Comparison of ENCODE assay signal across 8 mouse cellular contexts in the genomic region with DNA sequence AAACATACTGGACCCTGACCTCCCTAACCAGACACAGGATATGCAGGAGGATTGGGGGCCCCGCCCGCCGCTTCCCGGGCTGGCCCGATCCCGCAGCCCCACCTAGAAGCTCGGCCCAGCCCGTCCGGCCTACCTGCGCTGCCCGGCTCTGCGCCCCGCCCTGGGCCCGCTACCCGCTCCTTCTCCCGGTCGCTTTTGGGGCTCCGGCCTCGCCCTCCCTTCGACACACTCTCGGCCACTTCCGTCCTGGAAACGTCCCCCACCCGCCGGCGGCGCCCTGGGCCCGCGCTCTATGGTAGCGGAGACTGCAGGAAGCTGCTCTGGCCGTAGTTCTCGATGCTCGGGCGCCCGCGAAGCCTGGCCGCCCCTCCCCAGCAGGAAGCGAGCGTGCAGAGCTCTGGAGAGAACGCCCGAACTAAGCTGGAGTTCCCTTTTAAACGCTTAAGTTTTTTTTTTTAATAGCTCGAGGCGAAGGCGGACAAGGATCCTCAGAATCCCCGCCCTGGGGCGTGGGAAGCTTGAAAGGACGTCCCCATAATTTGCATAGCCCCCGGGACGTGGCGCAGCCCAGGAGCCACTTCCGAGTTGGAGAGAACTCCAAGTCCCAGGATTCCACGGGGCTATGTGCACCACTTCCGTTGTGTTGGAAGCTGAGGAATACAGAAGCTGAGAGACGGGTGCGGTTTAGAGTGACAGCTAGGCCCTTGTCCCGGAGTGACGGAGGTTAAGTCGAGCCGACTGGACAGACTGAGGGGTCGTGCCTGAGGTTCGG. TPM values are rescaled to one million over a fixed set of nuclear protein-coding genes. Genes with fewer than 3 reads are reported as not detected.
DNase-seq lines count a peak whose midpoint lies in the region; ATAC-seq lines count a peak whose summit lies in the region.

A gene (plus strand): TSS at position 336 of the 772 bp plus-strand sequence.
A gene (minus strand): TSS at position 695 of the 772 bp plus-strand sequence.

- H3K4me3 ChIP-seq in intestine, embryonic 14.5 days (ENCODE audit: low read depth, low read length), result peak within 1 kb of the TSS; percentile 84

- under 1% methylated on average over 61 of the region's 62 CpGs for WGBS in intestine, embryonic 14.5 days

- intact Hi-C loops in left cerebral cortex, postnatal 14 days (cut with DNase I), result loop anchor here (5.0 kb wide), 2 partner anchors 65 to 120 kb away; a partner anchor contains a TSS

- peaks cover 52% of the 10 kb centered on the region for H3K4me1 ChIP-seq in intestine, embryonic 14.5 days (replicated peaks; ENCODE audit: control insufficient read depth, insufficient read depth, low read length)

- H3K27ac ChIP-seq in intestine, embryonic 14.5 days (ENCODE audit: low read depth), result peak within 1 kb of the TSS; percentile 99

- no peaks in the 10 kb centered on the region for H3K27me3 ChIP-seq in intestine, embryonic 14.5 days (replicated peaks; ENCODE audit: control insufficient read depth, insufficient read depth, low read length)

- peak; percentile 92 for ATAC-seq in intestine, embryonic 14.5 days (replicated peaks; ENCODE audit: low FRiP score, low TSS enrichment, low read depth)

- peak within 1 kb of the TSS; percentile 75 for H3K4me2 ChIP-seq in intestine, embryonic 14.5 days (ENCODE audit: low read length)

- peak within 1 kb of the TSS; percentile 92 for H3K9ac ChIP-seq in intestine, embryonic 14.5 days (ENCODE audit: low read length)

- no peaks in the 10 kb centered on the region for H3K9me3 ChIP-seq in intestine, embryonic 14.5 days (ENCODE audit: control insufficient read depth, low read length)

- peaks cover 29% of the 10 kb centered on the region for H3K36me3 ChIP-seq in intestine, embryonic 14.5 days (ENCODE audit: control insufficient read depth, insufficient read depth, low read length)

- DNase-seq in adrenal gland, adult 18-20 months (ENCODE audit: low spot score in 2 of 2), result peak; percentile 85 to 88
- DNase-seq in embryo, embryonic 11 days, result peak; percentile 98
- DNase-seq in gastrocnemius, postnatal 25 days, result peak; percentile 93
- DNase-seq in intestine, embryonic 14.5 days (ENCODE audit: low spot score), result peak; percentile 96
- peak; percentile 95 to 96 for DNase-seq in left cerebral cortex, postnatal 14 days (ENCODE audit: low spot score in 2 of 2)
- DNase-seq in mesoderm, embryonic 11.5 days (ENCODE audit: low read depth, low spot score), result peak; percentile 95
- DNase-seq in right cerebral cortex, postnatal 36 days (ENCODE audit: low spot score in 2 of 2), result peak; percentile 96 to 97
- peak; percentile 97 for DNase-seq in yolk sac, embryonic 10.5 days (ENCODE audit: low spot score)

RNA-seq across cellular contexts. Expression of the first gene that starts in this region (rescaled TPM):
- 100 to 1,000 TPM in 1 of 2 experiments, 10 to 100 TPM in 1; 95.8 to 144 TPM for total RNA-seq in adrenal gland, adult 18-20 months (2021)
- 10 to 100 TPM; 34.9 to 41.8 TPM for total RNA-seq in gastrocnemius, postnatal 25 days (2021)
- polyA plus RNA-seq in intestine, embryonic 14.5 days (2014; fragmentation: Nextera tagmentation; extraction: Ambion mirVana), result 64.8 and 68.6 TPM in 2 replicates
- 10 to 100 TPM; 68.9 to 69.2 TPM for total RNA-seq in left cerebral cortex, postnatal 14 days (2021)

RNA-seq across cellular contexts. Expression of the second gene that starts in this region (rescaled TPM):
- total RNA-seq in adrenal gland, adult 18-20 months (2021), result 100 to 1,000 TPM; 167 to 208 TPM
- total RNA-seq in gastrocnemius, postnatal 25 days (2021), result 10 to 100 TPM; 56.2 to 79.8 TPM
- polyA plus RNA-seq in intestine, embryonic 14.5 days (2014; fragmentation: Nextera tagmentation; extraction: Ambion mirVana), result 66.0 and 69.8 TPM in 2 replicates
- 10 to 100 TPM; 53.6 to 60.4 TPM for total RNA-seq in left cerebral cortex, postnatal 14 days (2021)

Comparison
In these comparisons a context has a peak if more than half of its experiments do, and no peak if none do; other contexts are left out.
1. Peak in every context shown above with its lines: DNase-seq, ATAC-seq, H3K4me3 ChIP-seq and H3K27ac ChIP-seq.